Mouse (Mus musculus): Measurements from ENCODE around the gene Cnih1.

DNA sequence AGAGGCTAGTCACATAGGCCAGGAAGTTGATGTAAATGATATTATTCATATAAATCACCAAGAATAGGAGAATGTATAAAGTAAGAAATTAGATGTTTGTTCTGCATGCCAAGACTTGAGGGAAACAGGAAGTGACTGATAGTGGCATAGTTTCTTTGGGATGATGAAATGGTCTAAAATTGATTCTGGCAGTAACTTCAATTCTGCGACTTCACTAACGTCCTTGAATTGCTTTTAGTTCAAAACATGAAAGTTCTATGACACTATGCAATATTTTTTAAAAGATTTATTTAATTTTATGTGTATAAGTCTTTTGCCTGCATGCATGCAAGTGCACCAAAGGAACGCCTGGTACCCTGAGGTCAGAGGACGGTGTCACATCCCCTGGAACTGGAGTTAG lies 15.0 kb upstream of the Cnih1 start:
- no peak for TF ChIP-seq EP300 (IDR thresholded peaks at IDR 0.05; ENCODE audit: low read depth)
- TF ChIP-seq CTCF (IDR thresholded peaks at IDR 0.05; ENCODE audit: low read depth): no peak

Data from liver, postnatal 0 days (tissue).